Mouse (Mus musculus) ES-E14 (cell line): ENCODE data around the gene Pam.

ENCODE experiments used
- CHD2 ChIP-seq: IDR thresholded peaks from 2 replicates; pipeline ENCODE4 v1.6.1; 2014; ENCODE audit warnings: mild to moderate bottlenecking, low read depth, low read length, inconsistent platforms
- HCFC1 ChIP-seq: IDR thresholded peaks from 2 replicates; pipeline ENCODE4 v1.6.1; 2012; ENCODE audit warnings: low read length, inconsistent platforms, borderline replicate concordance; ENCODE audit not compliant: insufficient read depth
- MAFK ChIP-seq: IDR thresholded peaks from 2 replicates; pipeline ENCODE4 v1.6.1; 2014; ENCODE audit warnings: mild to moderate bottlenecking, low read depth, low read length, inconsistent platforms; ENCODE audit not compliant: insufficient read depth
- ZC3H11A ChIP-seq: IDR thresholded peaks from 2 replicates; pipeline ENCODE4 v1.6.1; 2012; ENCODE audit warnings: low read depth, mild to moderate bottlenecking, inconsistent platforms, low read length, borderline replicate concordance
- ZNF384 ChIP-seq: IDR thresholded peaks from 2 replicates; pipeline ENCODE4 v1.6.1; 2012; ENCODE audit warnings: low read depth, low read length, inconsistent platforms

- TF ChIP-seq MAFK (no peak), ZNF384 (no peak), HCFC1 (no peak), ZC3H11A (no peak), CHD2 (no peak)
These were observed 299.5 kb downstream of the Pam start for GRCm38 (mm10) chr1:97795936-97796335.
